Mouse (Mus musculus) liver, adult 2 months (tissue): ENCODE results near the gene Thada.

Experiments
- CTCF ChIP-seq: fragments of 200-500 bp; IDR thresholded peaks from 2 replicates; pipeline ENCODE4 v1.5.1; 2011; ENCODE audit warnings: low read depth, low read length, control low read depth
- POLR2A ChIP-seq: fragments of 200-500 bp; IDR thresholded peaks from 2 replicates; pipeline ENCODE4 v1.6.1; 2011; ENCODE audit warnings: low read length, control low read depth; ENCODE audit not compliant: insufficient read depth; ENCODE audit errors: extremely low read depth

DNA sequence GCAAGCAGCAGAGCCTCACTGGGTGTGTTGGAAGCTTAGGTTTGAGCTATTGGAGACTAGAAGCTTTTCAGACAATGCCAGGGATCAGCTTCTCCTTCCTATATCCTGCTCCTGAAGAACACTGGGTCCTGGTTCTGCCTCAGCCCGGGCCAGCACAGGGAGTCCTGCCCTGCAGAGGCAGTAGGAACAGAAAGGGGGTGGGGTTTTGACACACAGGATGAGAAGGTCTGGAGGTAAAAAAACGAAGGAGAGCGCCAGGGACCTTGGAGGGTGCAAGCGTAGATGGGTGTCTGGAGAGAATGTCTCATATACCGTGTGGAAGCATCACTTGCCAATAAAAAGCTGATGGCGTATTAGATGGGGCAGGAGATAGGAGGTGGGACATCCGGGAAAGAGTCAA is 289.6 kb downstream of the Thada start:
- TF ChIP-seq POLR2A (no peak), CTCF (no peak)
